Mouse (Mus musculus) erythroblast, embryonic 14.5 days (primary cell): ENCODE measurements around the gene Unc45b.
"Not testable (repeated sequence)": the region's sequence is repeated elsewhere in the genome, so short reads cannot be mapped to it uniquely, and the experiment has no call there.

ENCODE experiments used
- GATA1 ChIP-seq: IDR thresholded peaks from 2 replicates; pipeline ENCODE4 v1.6.1; 2012; ENCODE audit warnings: low read length, inconsistent platforms, mixed read lengths
- TAL1 ChIP-seq: IDR thresholded peaks from 3 replicates; pipeline ENCODE4 v1.6.1; 2012; ENCODE audit warnings: low read length, inconsistent platforms, mixed read lengths

- TF ChIP-seq TAL1, GATA1: not testable (repeated sequence)
Measured at GRCm38 (mm10) chr11:82931671-82932450, 21.5 kb downstream of the Unc45b start.
